Mouse (Mus musculus) kidney, adult 9 months (tissue): ENCODE measurements around the gene Rab33b.
"Not testable (repeated sequence)": the region's sequence is repeated elsewhere in the genome, so short reads cannot be mapped to it uniquely, and the experiment has no call there.

Source experiments
- DNase-seq: peaks from one replicate; pipeline ENCODE4 v3.0.0; 2022

Gene Rab33b

GRCm38 (mm10) chr3:51483741-51484359 is at the start of gene Rab33b:
Gene Rab33b (plus strand): TSS chr3:51483920.
- DNase-seq, result peak; percentile 98

GRCm38 (mm10) chr3:51434364-51434763 is 49.4 kb upstream of the Rab33b start:
- DNase-seq, result not testable (repeated sequence)

GRCm38 (mm10) chr3:51434871-51435595 is 48.7 kb upstream of the Rab33b start:
- DNase-seq, result no peak

- no peak for DNase-seq
Measured at GRCm38 (mm10) chr3:51468530-51468929, 15.2 kb upstream of the Rab33b start.

- DNase-seq, result no peak
Measured at GRCm38 (mm10) chr3:51475706-51476105, 8.0 kb upstream of the Rab33b start.

- no peak for DNase-seq
Measured at GRCm38 (mm10) chr3:51479893-51480292, 3.8 kb upstream of the Rab33b start.

- peak; percentile 43 for DNase-seq
Measured at GRCm38 (mm10) chr3:51481059-51481458, 2.7 kb upstream of the Rab33b start.

GRCm38 (mm10) chr3:51481881-51482280 is 1.8 kb upstream of the Rab33b start:
- DNase-seq, result no peak

GRCm38 (mm10) chr3:51482781-51483180 is 939 bp upstream of the Rab33b start:
- peak; percentile 11 for DNase-seq

- no peak for DNase-seq
Measured at GRCm38 (mm10) chr3:51484370-51484769, 650 bp downstream of the Rab33b start.

- no peak for DNase-seq
Measured at GRCm38 (mm10) chr3:51485347-51485746, 1.6 kb downstream of the Rab33b start.

GRCm38 (mm10) chr3:51486491-51487195 is 2.9 kb downstream of the Rab33b start:
- DNase-seq, result no peak

- no peak for DNase-seq
Measured at GRCm38 (mm10) chr3:51490088-51490753, 6.5 kb downstream of the Rab33b start.

GRCm38 (mm10) chr3:51493272-51493838 is 9.6 kb downstream of the Rab33b start:
- no peak for DNase-seq

- DNase-seq, result no peak
Measured at GRCm38 (mm10) chr3:51494466-51494865, 10.7 kb downstream of the Rab33b start.

- no peak for DNase-seq
Measured at GRCm38 (mm10) chr3:51495646-51496045, 11.9 kb downstream of the Rab33b start.

- DNase-seq, result no peak
Measured at GRCm38 (mm10) chr3:51497978-51498377, 14.3 kb downstream of the Rab33b start.

- no peak for DNase-seq
Measured at GRCm38 (mm10) chr3:51498659-51499058, 14.9 kb downstream of the Rab33b start.

- no peak for DNase-seq
Measured at GRCm38 (mm10) chr3:51499876-51500275, 16.2 kb downstream of the Rab33b start.

- no peak for DNase-seq
Measured at GRCm38 (mm10) chr3:51504385-51504952, 20.7 kb downstream of the Rab33b start.

- DNase-seq, result peak; percentile 23
Measured at GRCm38 (mm10) chr3:51505465-51505864, 21.7 kb downstream of the Rab33b start.

- peak; percentile 78 for DNase-seq
Measured at GRCm38 (mm10) chr3:51510903-51511302, 27.2 kb downstream of the Rab33b start.

GRCm38 (mm10) chr3:51511983-51512382 is 28.3 kb downstream of the Rab33b start:
- DNase-seq, result no peak
